Mouse (Mus musculus) ES-Bruce4 (cell line): ENCODE results near the gene Acss2.

Experiments
- EP300 ChIP-seq: IDR thresholded peaks from 2 replicates; pipeline ENCODE4 v1.6.1; 2011; ENCODE audit warnings: low read depth, low read length; ENCODE audit not compliant: insufficient read depth
- POLR2A ChIP-seq: IDR thresholded peaks from one replicate; pipeline ENCODE4 v1.8.1; 2011; ENCODE audit warnings: low read length; ENCODE audit not compliant: insufficient read depth

DNA sequence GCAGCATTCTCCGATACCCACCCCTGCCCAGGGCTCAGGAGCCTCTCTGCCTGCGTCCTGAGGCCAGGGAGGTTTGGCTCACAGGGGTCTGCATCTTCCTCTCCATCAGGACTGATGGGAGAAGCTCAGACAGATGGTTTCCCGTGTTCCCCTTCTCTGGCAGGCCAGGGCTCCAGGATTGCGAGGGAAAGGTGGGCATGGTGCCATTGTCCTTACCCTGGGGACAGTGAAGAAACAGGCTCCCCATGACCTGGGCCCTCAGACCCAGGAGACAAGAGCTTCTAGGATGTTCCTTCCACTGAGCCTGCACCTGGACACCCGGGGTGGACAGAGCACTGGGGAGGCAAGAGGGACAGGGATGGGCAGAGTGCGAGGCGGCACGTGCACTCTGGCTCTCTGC, 116.8 kb downstream of the Acss2 start:
- TF ChIP-seq POLR2A (no peak), EP300 (no peak)
